Mouse (Mus musculus): ENCODE measurements at regions not wholly inside any gene's neighbourhood (a gene's known extent, or its start where the extent isn't known, plus 50 kb on each side); places are given as distances from the start of the nearest gene placed in this dataset.

DNA sequence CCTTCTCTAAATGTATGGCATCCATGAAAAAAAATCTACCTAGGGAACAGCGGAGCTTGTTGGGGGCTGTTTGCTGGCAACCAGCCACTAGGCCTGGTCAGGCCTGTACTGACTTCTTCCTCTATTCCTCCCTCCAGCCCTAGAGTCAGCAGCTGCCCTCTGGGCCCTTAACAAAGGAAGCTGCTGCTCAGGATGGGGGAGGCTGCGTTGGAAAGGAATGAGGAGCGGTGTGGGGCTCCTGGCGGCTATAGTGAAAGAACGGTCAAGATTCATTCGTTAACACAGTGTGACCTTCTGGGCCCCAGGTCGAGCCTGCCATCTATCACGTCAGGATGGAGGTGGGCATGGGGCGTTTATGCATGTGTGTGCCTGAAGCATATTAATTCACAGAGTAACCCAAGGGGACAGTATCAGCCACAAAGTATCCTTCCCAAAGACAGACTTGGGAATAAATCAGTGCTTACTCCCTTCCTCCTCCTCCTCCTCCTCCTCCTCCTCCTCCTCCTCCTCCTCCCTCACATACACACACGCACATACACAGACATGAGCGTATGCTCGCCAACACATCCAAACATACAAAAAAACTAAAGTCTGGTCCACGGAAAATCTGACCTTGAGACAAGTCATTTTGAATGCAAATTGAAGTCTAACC is 202.6 kb downstream of the Sox11 start:
- peaks cover 17% of the 10 kb centered on the region for H3K4me1 ChIP-seq
- H3K4me2 ChIP-seq, result no peak overlapping the region
- H3K4me3 ChIP-seq (replicated peaks), result no peak overlapping the region
- H3K27me3 ChIP-seq (replicated peaks), result no peaks in the 10 kb centered on the region
- no peaks in the 10 kb centered on the region for H3K36me3 ChIP-seq
- peak overlapping the region; percentile 44; the same call in 1 of the 2 replicates for H3K27ac ChIP-seq
- peak; percentile 54; the same call in 1 of the 2 replicates for ATAC-seq (ENCODE audit: insufficient read depth, low FRiP score, low read depth)
- no peaks in the 10 kb centered on the region for H3K9me3 ChIP-seq
- WGBS, result 35% methylated on average over 12 of the region's 13 CpGs
- no peak overlapping the region for H3K9ac ChIP-seq

- ATAC-seq (ENCODE audit: insufficient read depth, low FRiP score, low read depth), result no peak
- Histone ChIP-seq H3K4me1 (peaks cover 17% of the 10 kb centered on the region), H3K27me3 (replicated peaks) (no peaks in the 10 kb centered on the region), H3K27ac (no peak overlapping the region), H3K9me3 (no peaks in the 10 kb centered on the region), H3K4me3 (replicated peaks) (no peak overlapping the region), H3K36me3 (no peaks in the 10 kb centered on the region), H3K9ac (no peak overlapping the region), H3K4me2 (no peak overlapping the region)
- 70% methylated on average over 13 of the region's 13 CpGs for whole genome bisulfite sequencing
Observed at GRCm38 (mm10) chr12:27138663-27139633, 203.4 kb downstream of the Sox11 start.

- no peak overlapping the region for H3K9ac ChIP-seq
- 14% methylated on average over 10 of the region's 10 CpGs for WGBS
Observed at GRCm38 (mm10) chr12:27135997-27136559, 206.3 kb downstream of the Sox11 start.

GRCm38 (mm10) chr12:27130544-27130943 is 211.8 kb downstream of the Sox11 start:
- Histone ChIP-seq H3K9ac (no peak overlapping the region), H3K36me3 (no peaks in the 10 kb centered on the region), H3K27me3 (replicated peaks) (no peaks in the 10 kb centered on the region), H3K4me2 (no peak overlapping the region), H3K4me3 (replicated peaks) (no peak overlapping the region), H3K9me3 (no peaks in the 10 kb centered on the region), H3K4me1 (0 out of 2 replicates have a peak, but pooled peaks cover 2% of the 10 kb centered on the region), H3K27ac (no peak overlapping the region)
- 83% methylated on average over 1 of the region's 1 CpGs for WGBS
- no peak for ATAC-seq (ENCODE audit: insufficient read depth, low FRiP score, low read depth)

More at GRCm38 (mm10) chr12:27135997-27136559, 206.3 kb downstream of the Sox11 start:
- ATAC-seq (ENCODE audit: insufficient read depth, low FRiP score, low read depth), result peak; percentile 57
- Histone ChIP-seq H3K36me3 (no peaks in the 10 kb centered on the region), H3K9me3 (no peaks in the 10 kb centered on the region), H3K4me2 (peak overlapping the region; percentile 44), H3K4me3 (replicated peaks) (no peak overlapping the region), H3K4me1 (peaks cover 17% of the 10 kb centered on the region), H3K27me3 (replicated peaks) (no peaks in the 10 kb centered on the region), H3K27ac (peak overlapping the region; percentile 77)

- no peak overlapping the region for H3K4me2 ChIP-seq
- no peaks in the 10 kb centered on the region for H3K27me3 ChIP-seq (replicated peaks)
- WGBS, result 28% methylated on average over 10 of the region's 10 CpGs
- H3K9me3 ChIP-seq, result no peaks in the 10 kb centered on the region
- no peak overlapping the region for H3K9ac ChIP-seq
- H3K27ac ChIP-seq, result no peak overlapping the region
- no peak for ATAC-seq (ENCODE audit: insufficient read depth, low FRiP score, low read depth)
- H3K4me1 ChIP-seq, result no peaks in the 10 kb centered on the region
- H3K36me3 ChIP-seq, result no peaks in the 10 kb centered on the region
- H3K4me3 ChIP-seq (replicated peaks), result no peak overlapping the region
Observed at GRCm38 (mm10) chr12:27127054-27127605, 215.2 kb downstream of the Sox11 start.

GRCm38 (mm10) chr12:27118581-27118980 is 223.8 kb downstream of the Sox11 start:
- Histone ChIP-seq H3K4me2 (no peak overlapping the region), H3K27ac (no peak overlapping the region), H3K4me1 (no peaks in the 10 kb centered on the region), H3K9ac (no peak overlapping the region), H3K36me3 (no peaks in the 10 kb centered on the region), H3K27me3 (replicated peaks) (no peaks in the 10 kb centered on the region), H3K9me3 (no peaks in the 10 kb centered on the region), H3K4me3 (replicated peaks) (no peak overlapping the region)
- ATAC-seq (ENCODE audit: insufficient read depth, low FRiP score, low read depth), result no peak
- WGBS, result 80% methylated on average over 6 of the region's 6 CpGs

DNA sequence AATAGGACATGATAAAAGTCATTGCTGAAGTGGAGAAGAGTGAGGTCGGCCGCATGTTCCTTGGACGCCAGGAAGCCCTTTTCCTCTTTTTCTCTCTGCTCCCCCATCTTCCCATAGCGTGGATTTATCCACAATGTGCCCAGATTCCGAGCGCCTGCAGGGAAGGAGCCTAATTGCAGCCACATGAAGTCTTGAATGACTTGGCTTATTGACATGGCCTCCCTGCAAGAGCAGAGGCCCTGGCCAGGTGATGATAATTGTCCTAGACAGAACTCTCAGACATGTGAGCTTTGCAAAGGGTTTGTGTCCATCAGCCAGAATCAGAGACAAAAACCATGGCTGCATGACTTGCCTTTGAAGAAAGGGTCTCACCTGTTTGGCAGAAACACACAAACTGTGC is 227.0 kb downstream of the Sox11 start:
- WGBS, result 79% methylated on average over 6 of the region's 6 CpGs
- ATAC-seq (ENCODE audit: insufficient read depth, low FRiP score, low read depth), result no peak
- no peaks in the 10 kb centered on the region for H3K4me1 ChIP-seq

GRCm38 (mm10) chr12:27104925-27105571 is 237.3 kb downstream of the Sox11 start:
- H3K4me3 ChIP-seq (replicated peaks), result no peak overlapping the region
- no peak overlapping the region for H3K9ac ChIP-seq
- H3K4me1 ChIP-seq, result no peaks in the 10 kb centered on the region
- ATAC-seq (ENCODE audit: insufficient read depth, low FRiP score, low read depth), result no peak
- 81% methylated on average over 9 of the region's 9 CpGs for WGBS
- H3K27me3 ChIP-seq (replicated peaks), result no peaks in the 10 kb centered on the region
- no peak overlapping the region for H3K4me2 ChIP-seq
- no peaks in the 10 kb centered on the region for H3K36me3 ChIP-seq
- H3K9me3 ChIP-seq, result no peaks in the 10 kb centered on the region
- H3K27ac ChIP-seq, result no peak overlapping the region

More for the DNA sequence above, 227.0 kb downstream of the Sox11 start:
- no peak overlapping the region for H3K27ac ChIP-seq
- no peak overlapping the region for H3K4me2 ChIP-seq
- no peak overlapping the region for H3K4me3 ChIP-seq (replicated peaks)
- no peaks in the 10 kb centered on the region for H3K9me3 ChIP-seq
- H3K9ac ChIP-seq, result no peak overlapping the region
- no peaks in the 10 kb centered on the region for H3K36me3 ChIP-seq
- H3K27me3 ChIP-seq (replicated peaks), result no peaks in the 10 kb centered on the region

- Histone ChIP-seq H3K4me1 (no peaks in the 10 kb centered on the region), H3K9ac (no peak overlapping the region), H3K36me3 (no peaks in the 10 kb centered on the region), H3K4me2 (no peak overlapping the region), H3K9me3 (no peaks in the 10 kb centered on the region), H3K4me3 (replicated peaks) (no peak overlapping the region), H3K27ac (no peak overlapping the region), H3K27me3 (replicated peaks) (no peaks in the 10 kb centered on the region)
- 94% methylated on average over 2 of the region's 2 CpGs for WGBS
- no peak for ATAC-seq (ENCODE audit: insufficient read depth, low FRiP score, low read depth)
Observed at GRCm38 (mm10) chr12:27102996-27103395, 239.4 kb downstream of the Sox11 start.

DNA sequence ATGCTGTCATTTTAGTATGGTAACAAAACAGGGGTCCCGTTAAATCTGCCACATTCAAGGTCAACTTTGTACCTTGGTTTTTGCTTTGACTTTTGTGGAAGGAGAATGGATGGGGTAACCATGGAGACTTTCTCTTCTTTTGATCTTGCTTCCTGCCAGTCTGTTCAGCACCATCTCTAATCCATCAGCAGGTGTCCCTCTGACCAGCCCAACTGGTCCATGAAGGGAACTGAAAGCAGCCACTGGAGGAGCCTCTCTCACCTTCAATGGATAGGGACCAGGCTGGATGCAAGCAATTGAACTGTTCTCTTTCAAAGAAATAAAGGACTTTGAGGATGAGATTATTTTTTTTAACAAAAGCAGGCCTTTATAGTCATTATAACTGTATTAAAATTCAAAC is 253.2 kb downstream of the Sox11 start:
- WGBS, result 84% methylated on average over 1 of the region's 1 CpGs
- Histone ChIP-seq H3K9me3 (no peaks in the 10 kb centered on the region), H3K27ac (no peak overlapping the region), H3K4me3 (replicated peaks) (no peak overlapping the region), H3K4me2 (no peak overlapping the region), H3K9ac (no peak overlapping the region), H3K4me1 (no peaks in the 10 kb centered on the region), H3K36me3 (no peaks in the 10 kb centered on the region), H3K27me3 (replicated peaks) (no peaks in the 10 kb centered on the region)
- no peak for ATAC-seq (ENCODE audit: insufficient read depth, low FRiP score, low read depth)

- WGBS, result 81% methylated on average over 2 of the region's 2 CpGs
- Histone ChIP-seq H3K4me1 (peaks cover 9% of the 10 kb centered on the region; the same call in 1 of the 2 replicates), H3K4me3 (replicated peaks) (no peak overlapping the region), H3K9ac (no peak overlapping the region), H3K27ac (no peak overlapping the region), H3K27me3 (replicated peaks) (no peaks in the 10 kb centered on the region), H3K9me3 (no peaks in the 10 kb centered on the region), H3K4me2 (no peak overlapping the region), H3K36me3 (no peaks in the 10 kb centered on the region)
- no peak for ATAC-seq (ENCODE audit: insufficient read depth, low FRiP score, low read depth)
Observed at GRCm38 (mm10) chr12:27085890-27086289, 256.5 kb downstream of the Sox11 start.

Data from stomach, embryonic 15.5 days (tissue).